Mouse (Mus musculus): ENCODE results near the gene Ipo8. TPM values are rescaled to one million over a fixed set of nuclear protein-coding genes. Genes with fewer than 3 reads are reported as not detected.

The Ipo8 gene
- 17.7 TPM for polyA plus RNA-seq (2014; fragmentation: Illumina TruSeq; extraction: RNeasy Lipid Tissue Mini Kit (QIAGEN cat#74804); ENCODE audit: low read depth, low replicate concordance)

GRCm38 (mm10) chr6:148830748-148831727 lies at the start of gene Ipo8:
Ipo8 (minus strand) TSS chr6:148831467.

Other genes with a start within 250 kb of the Ipo8 start
- 8.0 TPM for gene Caprin2, start 64.8 kb upstream of the Ipo8 start, polyA plus RNA-seq (2014; fragmentation: Illumina TruSeq; extraction: RNeasy Lipid Tissue Mini Kit (QIAGEN cat#74804); ENCODE audit: low read depth, low replicate concordance)
- 2.7 TPM for gene Sinhcaf, start 115.0 kb upstream of the Ipo8 start, polyA plus RNA-seq (2014; fragmentation: Illumina TruSeq; extraction: RNeasy Lipid Tissue Mini Kit (QIAGEN cat#74804); ENCODE audit: low read depth, low replicate concordance)